Mouse (Mus musculus): ENCODE results near the gene Cited4. TPM values are rescaled to one million over a fixed set of nuclear protein-coding genes. Genes with fewer than 3 reads are reported as not detected.

Cited4 gene
- 1.5 and 1.8 TPM in 2 replicates for polyA plus RNA-seq (2015; fragmentation: Nextera tagmentation; extraction: Ambion mirVana)

- Histone ChIP-seq H3K4me2 (peak within 1 kb of the TSS; percentile 98), H3K9me3 (no peaks in the 10 kb centered on the region), H3K27me3 (peaks cover 16% of the 10 kb centered on the region), H3K27ac (replicated peaks) (no peak within 1 kb of the TSS), H3K4me3 (peak within 1 kb of the TSS; percentile 51), H3K9ac (peak within 1 kb of the TSS; percentile 51), H3K4me1 (replicated peaks) (peaks cover 18% of the 10 kb centered on the region), H3K36me3 (no peaks in the 10 kb centered on the region)
- ATAC-seq (ENCODE audit: low FRiP score, low read depth), result peak; percentile 85
- WGBS, result under 1% methylated on average over 45 of the region's 50 CpGs
These were observed at the start of gene Cited4 for GRCm38 (mm10) chr4:120666358-120667024. Gene Cited4 (plus strand): TSS chr4:120666572.

GRCm38 (mm10) chr4:120627728-120628127, 38.6 kb upstream of the Cited4 start:
- Histone ChIP-seq H3K4me2 (no peak overlapping the region), H3K9me3 (no peaks in the 10 kb centered on the region), H3K27me3 (no peaks in the 10 kb centered on the region), H3K4me1 (replicated peaks) (no peaks in the 10 kb centered on the region), H3K4me3 (no peak overlapping the region), H3K27ac (replicated peaks) (no peak overlapping the region), H3K9ac (no peak overlapping the region), H3K36me3 (no peaks in the 10 kb centered on the region)
- WGBS, result 87% methylated on average over 6 of the region's 6 CpGs
- no peak for ATAC-seq (ENCODE audit: low FRiP score, low read depth)

GRCm38 (mm10) chr4:120630218-120630931, 36.0 kb upstream of the Cited4 start:
- H3K4me3 ChIP-seq, result no peak overlapping the region
- no peaks in the 10 kb centered on the region for H3K36me3 ChIP-seq
- H3K4me2 ChIP-seq, result no peak overlapping the region
- WGBS, result 86% methylated on average over 8 of the region's 8 CpGs
- H3K4me1 ChIP-seq (replicated peaks), result no peaks in the 10 kb centered on the region
- no peak overlapping the region for H3K9ac ChIP-seq
- no peak for ATAC-seq (ENCODE audit: low FRiP score, low read depth)
- H3K27me3 ChIP-seq, result no peaks in the 10 kb centered on the region
- H3K9me3 ChIP-seq, result no peaks in the 10 kb centered on the region
- H3K27ac ChIP-seq (replicated peaks), result no peak overlapping the region

- Histone ChIP-seq H3K9me3 (no peaks in the 10 kb centered on the region), H3K9ac (no peak overlapping the region), H3K27me3 (no peaks in the 10 kb centered on the region), H3K36me3 (no peaks in the 10 kb centered on the region), H3K4me2 (no peak overlapping the region), H3K27ac (replicated peaks) (no peak overlapping the region), H3K4me1 (replicated peaks) (no peaks in the 10 kb centered on the region), H3K4me3 (no peak overlapping the region)
- no peak for ATAC-seq (ENCODE audit: low FRiP score, low read depth)
- 83% methylated on average over 6 of the region's 6 CpGs for WGBS
These were observed 34.5 kb upstream of the Cited4 start for GRCm38 (mm10) chr4:120631828-120632227.

- Histone ChIP-seq H3K4me3 (no peak overlapping the region), H3K9me3 (no peaks in the 10 kb centered on the region), H3K9ac (no peak overlapping the region), H3K36me3 (no peaks in the 10 kb centered on the region), H3K4me1 (replicated peaks) (no peaks in the 10 kb centered on the region), H3K4me2 (no peak overlapping the region), H3K27ac (replicated peaks) (no peak overlapping the region), H3K27me3 (no peaks in the 10 kb centered on the region)
- ATAC-seq (ENCODE audit: low FRiP score, low read depth), result no peak
- 82% methylated on average over 2 of the region's 2 CpGs for WGBS
These were observed 31.0 kb upstream of the Cited4 start for GRCm38 (mm10) chr4:120635351-120635750.

- no peaks in the 10 kb centered on the region for H3K9me3 ChIP-seq
- no peaks in the 10 kb centered on the region for H3K4me1 ChIP-seq (replicated peaks)
- H3K27me3 ChIP-seq, result no peaks in the 10 kb centered on the region
- no peak overlapping the region for H3K9ac ChIP-seq
- no peak overlapping the region for H3K27ac ChIP-seq (replicated peaks)
- no peaks in the 10 kb centered on the region for H3K36me3 ChIP-seq
- H3K4me3 ChIP-seq, result no peak overlapping the region
- ATAC-seq (ENCODE audit: low FRiP score, low read depth), result no peak
- 94% methylated on average over 6 of the region's 6 CpGs for whole genome bisulfite sequencing
- no peak overlapping the region for H3K4me2 ChIP-seq
These were observed 24.4 kb upstream of the Cited4 start for GRCm38 (mm10) chr4:120641946-120642345.

GRCm38 (mm10) chr4:120643899-120644298, 22.5 kb upstream of the Cited4 start:
- Histone ChIP-seq H3K36me3 (no peaks in the 10 kb centered on the region), H3K27me3 (0 out of 2 replicates have a peak, but pooled peaks cover 4% of the 10 kb centered on the region), H3K9ac (no peak overlapping the region), H3K4me1 (replicated peaks) (no peaks in the 10 kb centered on the region), H3K4me3 (no peak overlapping the region), H3K4me2 (no peak overlapping the region), H3K9me3 (no peaks in the 10 kb centered on the region), H3K27ac (replicated peaks) (no peak overlapping the region)
- no peak for ATAC-seq (ENCODE audit: low FRiP score, low read depth)
- 85% methylated on average over 3 of the region's 3 CpGs for WGBS

- peak; percentile 85 for ATAC-seq (ENCODE audit: low FRiP score, low read depth)
- peak overlapping the region; percentile 55 for H3K4me3 ChIP-seq
- H3K36me3 ChIP-seq, result no peaks in the 10 kb centered on the region
- no peak overlapping the region for H3K27ac ChIP-seq (replicated peaks)
- H3K4me2 ChIP-seq, result peak overlapping the region; percentile 96
- WGBS, result 4% methylated on average over 55 of the region's 55 CpGs
- 0 out of 2 replicates have a peak, but pooled peaks cover 6% of the 10 kb centered on the region for H3K27me3 ChIP-seq
- H3K9ac ChIP-seq, result peak overlapping the region; percentile 66
- peaks cover 14% of the 10 kb centered on the region for H3K4me1 ChIP-seq (replicated peaks)
- no peaks in the 10 kb centered on the region for H3K9me3 ChIP-seq
These were observed 16.8 kb upstream of the Cited4 start for GRCm38 (mm10) chr4:120649369-120650207.

GRCm38 (mm10) chr4:120650208-120650592, 16.2 kb upstream of the Cited4 start:
- Histone ChIP-seq H3K36me3 (no peaks in the 10 kb centered on the region), H3K9me3 (no peaks in the 10 kb centered on the region), H3K27ac (replicated peaks) (no peak overlapping the region), H3K9ac (peak overlapping the region; percentile 66), H3K4me3 (peak overlapping the region; percentile 55), H3K27me3 (0 out of 2 replicates have a peak, but pooled peaks cover 6% of the 10 kb centered on the region), H3K4me2 (peak overlapping the region; percentile 96), H3K4me1 (replicated peaks) (peaks cover 14% of the 10 kb centered on the region)
- WGBS, result 19% methylated on average over 7 of the region's 7 CpGs
- ATAC-seq (ENCODE audit: low FRiP score, low read depth), result peak; percentile 40; the same call in 1 of the 2 replicates

- no peak overlapping the region for H3K4me3 ChIP-seq
- H3K36me3 ChIP-seq, result no peaks in the 10 kb centered on the region
- ATAC-seq (ENCODE audit: low FRiP score, low read depth), result no peak
- WGBS, result 76% methylated on average over 8 of the region's 8 CpGs
- no peak overlapping the region for H3K9ac ChIP-seq
- no peak overlapping the region for H3K27ac ChIP-seq (replicated peaks)
- no peaks in the 10 kb centered on the region for H3K9me3 ChIP-seq
- H3K4me2 ChIP-seq, result no peak overlapping the region
- 0 out of 2 replicates have a peak, but pooled peaks cover 5% of the 10 kb centered on the region for H3K27me3 ChIP-seq
- H3K4me1 ChIP-seq (replicated peaks), result no peaks in the 10 kb centered on the region
These were observed 10.5 kb upstream of the Cited4 start for GRCm38 (mm10) chr4:120655898-120656297.

GRCm38 (mm10) chr4:120660485-120660884, 5.9 kb upstream of the Cited4 start:
- Histone ChIP-seq H3K9ac (no peak overlapping the region), H3K27ac (replicated peaks) (no peak overlapping the region), H3K9me3 (no peaks in the 10 kb centered on the region), H3K27me3 (0 out of 2 replicates have a peak, but pooled peaks cover 2% of the 10 kb centered on the region), H3K4me2 (no peak overlapping the region), H3K36me3 (no peaks in the 10 kb centered on the region), H3K4me3 (no peak overlapping the region), H3K4me1 (replicated peaks) (no peaks in the 10 kb centered on the region)
- no peak for ATAC-seq (ENCODE audit: low FRiP score, low read depth)
- 82% methylated on average over 4 of the region's 4 CpGs for WGBS

GRCm38 (mm10) chr4:120664601-120665000, 1.8 kb upstream of the Cited4 start:
- 78% methylated on average over 2 of the region's 2 CpGs for WGBS
- Histone ChIP-seq H3K9me3 (no peaks in the 10 kb centered on the region), H3K27me3 (peaks cover 18% of the 10 kb centered on the region), H3K4me2 (no peak overlapping the region), H3K36me3 (no peaks in the 10 kb centered on the region), H3K9ac (no peak overlapping the region), H3K27ac (replicated peaks) (no peak overlapping the region), H3K4me1 (replicated peaks) (peaks cover 18% of the 10 kb centered on the region), H3K4me3 (no peak overlapping the region)
- no peak for ATAC-seq (ENCODE audit: low FRiP score, low read depth)

Measured in hindbrain, embryonic 15.5 days (tissue).